Mouse (Mus musculus): ENCODE data around the gene Cadps2.

DNA sequence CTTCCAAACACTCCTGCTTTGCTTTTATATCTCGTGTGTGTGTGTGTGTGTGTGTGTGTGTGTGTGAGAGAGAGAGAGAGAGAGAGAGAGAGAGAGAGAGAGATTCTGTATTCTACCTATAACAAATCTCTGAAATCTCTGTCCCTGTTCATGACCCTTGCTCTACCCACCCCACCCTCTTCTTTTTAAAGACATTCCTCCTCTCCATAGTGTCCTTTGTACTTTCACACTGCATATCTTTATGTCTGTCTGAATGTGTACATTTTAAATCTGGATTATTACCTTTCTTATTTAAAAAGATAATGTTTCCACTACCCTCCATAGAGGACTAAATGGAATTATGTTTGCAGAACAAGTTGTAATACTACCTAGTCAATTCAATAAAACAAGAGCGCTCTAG, 315.5 kb downstream of the Cadps2 start:
- TF ChIP-seq CTCF (IDR thresholded peaks at IDR 0.05; ENCODE audit: low read depth) (no peak), EP300 (IDR thresholded peaks at IDR 0.05; ENCODE audit: low read depth) (no peak)
